Mouse (Mus musculus): ENCODE measurements around the gene Aatk. TPM values are rescaled to one million over a fixed set of nuclear protein-coding genes. Genes with fewer than 3 reads are reported as not detected.

Aatk gene
- 100 to 1,000 TPM; 189 to 195 TPM for total RNA-seq (2021)

DNA sequence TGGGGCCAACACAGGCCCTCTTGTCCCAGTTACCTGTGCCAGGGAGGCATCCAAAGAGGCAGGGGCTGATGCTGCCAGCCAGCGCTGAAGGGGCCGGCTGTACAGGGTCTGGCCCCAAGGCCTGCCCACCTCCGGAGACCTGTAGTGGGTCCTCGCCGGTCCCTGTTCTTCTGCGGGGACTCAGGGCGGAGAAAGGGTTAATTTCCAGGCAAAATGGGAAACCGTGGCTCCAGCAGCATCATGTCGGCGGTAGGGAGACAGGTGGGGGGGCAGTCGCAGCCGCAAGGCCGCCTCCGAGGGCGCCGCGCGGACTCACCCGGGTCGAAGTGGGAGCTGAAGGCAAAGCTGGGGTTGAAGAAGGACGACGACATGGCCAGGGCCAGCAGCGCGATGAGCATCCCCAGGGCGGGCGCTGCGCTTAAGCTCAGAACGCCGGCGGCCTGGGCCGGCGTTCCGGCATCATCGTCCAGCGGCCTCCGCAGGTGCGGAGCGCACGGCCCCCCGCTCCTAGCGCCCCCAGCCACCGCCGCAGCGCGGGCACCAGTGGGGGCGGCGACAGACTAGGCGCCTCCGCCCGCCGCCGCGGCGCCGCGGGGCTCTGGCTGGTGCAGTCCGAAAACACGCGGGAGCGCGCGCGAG lies at the start of gene Aatk:
TSS of gene Aatk (minus strand) at position 615 of the 639 bp plus-strand sequence.
- intact Hi-C loops (cut with DNase I), result loop anchor here (2.0 kb wide), 1 partner anchor 34 kb away; no protein-coding TSS in a partner anchor
- DNase-seq (ENCODE audit: low spot score in 2 of 2), result peak in 1 of 2 experiments; percentile 31

DNA sequence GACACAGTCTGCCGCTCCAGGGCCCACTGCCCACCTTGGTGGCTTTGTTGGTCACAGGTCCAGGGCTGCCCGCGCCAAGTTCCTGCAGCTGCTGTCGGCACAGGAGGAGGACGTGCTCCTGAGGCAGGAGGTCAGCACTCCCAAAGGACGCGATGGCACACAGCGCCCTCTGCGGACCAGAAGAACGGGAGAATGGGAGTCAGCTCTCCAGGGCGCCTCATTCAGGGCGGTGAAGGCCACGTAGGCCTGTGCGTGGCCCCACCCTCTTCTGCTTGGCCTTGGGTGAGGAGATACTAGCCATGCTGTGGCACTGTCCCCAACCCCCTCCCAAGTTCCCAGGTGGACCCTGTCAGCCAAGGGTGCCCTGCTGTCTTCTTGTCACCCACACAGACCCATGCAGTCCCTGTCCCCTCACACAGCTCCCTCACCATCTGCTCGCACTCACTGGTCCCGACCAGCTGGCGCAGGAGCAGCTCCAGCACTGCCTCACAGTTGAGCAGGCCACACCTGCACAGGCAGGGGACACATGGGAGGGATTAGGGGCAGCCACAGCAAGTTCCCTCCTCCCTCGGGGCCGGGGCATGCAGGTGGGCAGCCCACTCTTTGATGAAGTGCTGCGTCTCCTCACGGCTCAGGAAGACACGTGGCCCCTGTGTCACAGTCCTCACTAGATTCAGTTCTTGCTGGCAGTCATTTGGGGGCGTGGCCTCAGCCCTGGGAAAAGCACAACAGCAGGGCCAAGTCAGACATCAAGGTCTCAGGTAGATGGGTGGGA lies 46.0 kb upstream of the Aatk start:
- no peak for DNase-seq (ENCODE audit: low spot score in 2 of 2)

DNA sequence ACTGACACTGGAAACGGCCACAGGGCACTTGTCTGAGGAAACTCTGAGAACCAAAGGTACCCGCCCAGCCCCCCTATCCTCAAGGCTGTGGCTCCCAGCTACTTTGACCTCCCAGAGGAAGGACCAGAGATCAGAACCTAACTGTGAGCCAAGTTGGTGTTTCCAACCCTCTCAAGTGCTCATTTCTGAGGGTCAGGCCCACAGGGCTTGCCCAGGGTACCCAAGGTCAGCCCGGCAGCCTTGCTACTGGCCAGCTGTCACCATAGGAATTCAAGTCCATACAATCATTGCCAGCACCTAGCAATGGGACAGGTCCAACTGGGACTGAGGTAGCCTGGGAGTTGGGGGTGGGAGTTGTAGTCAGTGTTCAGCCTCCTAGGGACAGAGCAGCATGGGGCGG lies 43.7 kb upstream of the Aatk start:
- DNase-seq (ENCODE audit: low spot score in 2 of 2), result no peak
- intact Hi-C loops (cut with DNase I), result no loop called here

More for the DNA sequence above, 46.0 kb upstream of the Aatk start:
- intact Hi-C loops (cut with DNase I), result no loop called here

GRCm38 (mm10) chr11:120086702-120087152 lies 39.8 kb upstream of the Aatk start, which contains the start of gene Cep131:
TSS of gene Cep131 (minus strand) at chr11:120086827.
- intact Hi-C loops (cut with DNase I), result no loop called here
- peak; percentile 97 to 99 for DNase-seq (ENCODE audit: low spot score in 2 of 2)

DNA sequence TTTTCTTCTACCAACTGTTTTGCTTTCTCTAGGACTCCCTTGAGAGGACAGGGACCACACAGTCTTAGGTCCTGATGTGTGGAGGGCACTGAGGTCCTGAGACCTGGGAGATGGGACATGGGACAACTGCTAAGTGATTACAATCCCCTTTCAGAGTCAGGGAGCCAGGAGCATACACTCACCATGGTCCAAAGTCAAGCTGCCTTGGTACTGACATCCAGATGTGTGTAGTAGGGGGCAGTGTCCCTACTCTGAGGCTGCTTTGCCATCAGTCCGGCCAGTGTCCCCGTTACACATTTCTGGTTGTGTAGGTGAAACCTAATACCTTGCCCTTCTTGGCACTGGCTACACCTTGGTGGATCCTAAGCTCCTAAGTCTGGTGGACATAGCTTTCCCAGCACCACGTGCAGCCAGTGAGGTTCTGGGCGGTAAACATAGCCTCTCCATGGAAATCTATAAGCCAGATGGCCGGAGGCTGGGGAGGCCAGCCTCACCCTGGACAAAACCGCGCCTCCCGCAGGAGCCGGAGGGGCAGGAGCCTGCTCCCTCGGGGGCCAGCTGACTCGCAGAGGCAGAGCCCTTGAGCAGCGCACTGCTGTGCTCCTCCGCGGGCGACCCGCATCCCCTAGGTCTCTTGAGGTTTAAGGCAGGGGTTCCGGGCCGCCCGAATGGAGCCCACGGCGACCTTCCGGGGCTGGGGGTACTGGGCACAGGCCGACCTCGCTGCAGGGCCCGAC lies 39.1 kb upstream of the Aatk start:
- intact Hi-C loops (cut with DNase I), result no loop called here
- peak in 1 of 2 experiments; percentile 21 for DNase-seq (ENCODE audit: low spot score in 2 of 2)

- intact Hi-C loops (cut with DNase I), result loop anchor here (5.0 kb wide), 1 partner anchor 63 kb away; no protein-coding TSS in a partner anchor
- DNase-seq (ENCODE audit: low spot score in 2 of 2), result peak in 1 of 2 experiments; percentile 48
Measured at GRCm38 (mm10) chr11:120080282-120080681, 33.3 kb upstream of the Aatk start.

DNA sequence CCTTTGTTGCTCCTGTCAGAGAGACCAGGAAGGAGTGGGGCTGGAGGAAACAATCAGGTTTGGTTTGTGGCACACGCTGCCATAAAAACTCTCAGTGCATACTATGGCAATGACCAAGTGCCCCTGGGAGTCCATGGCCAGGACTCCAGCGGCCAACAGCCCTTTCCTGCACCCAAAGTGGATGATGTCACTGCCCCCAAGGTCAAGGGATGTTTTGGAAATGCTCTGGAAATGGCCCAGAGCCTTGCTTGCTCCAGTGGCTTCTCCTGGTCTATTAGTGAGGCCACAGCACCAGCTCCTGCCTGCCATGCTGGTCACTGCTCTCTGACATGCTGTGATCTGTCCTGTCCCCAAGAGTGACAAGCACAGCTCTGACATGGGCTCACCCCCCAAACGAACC lies 29.2 kb upstream of the Aatk start:
- intact Hi-C loops (cut with DNase I), result no loop called here

DNA sequence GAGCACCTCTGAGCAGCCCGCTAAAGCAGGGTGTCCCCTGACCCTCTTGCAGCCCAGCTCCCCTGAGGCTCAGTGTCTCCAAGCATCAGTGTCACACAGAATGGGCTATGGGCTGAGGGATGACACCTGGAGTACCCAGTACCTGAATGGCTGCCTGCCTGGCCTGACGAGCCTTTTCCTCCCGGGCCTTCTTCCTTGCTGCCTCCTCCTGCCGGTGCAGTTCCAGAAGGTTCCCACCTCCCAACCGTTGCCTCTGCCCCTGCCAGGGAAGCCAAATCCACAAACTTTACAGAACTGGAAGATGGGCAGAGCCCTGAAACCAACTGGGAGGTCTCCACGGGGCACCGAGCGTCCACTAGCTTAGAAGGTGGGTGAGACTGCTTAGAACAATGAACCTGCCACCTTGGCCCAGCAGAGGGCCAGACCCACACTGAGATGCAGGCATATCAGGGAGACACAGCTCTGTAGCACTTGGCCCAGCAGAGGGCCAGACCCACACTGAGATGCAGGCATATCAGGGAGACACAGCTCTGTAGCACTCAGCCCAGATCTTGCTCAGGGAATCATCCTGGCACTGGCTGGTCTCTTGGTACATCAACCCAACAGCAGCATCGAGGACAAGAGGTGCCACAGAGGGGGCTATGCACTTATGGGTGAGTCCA lies 26.1 kb upstream of the Aatk start:
- DNase-seq (ENCODE audit: low spot score in 2 of 2), result no peak
- intact Hi-C loops (cut with DNase I), result no loop called here

More for the DNA sequence above, 29.2 kb upstream of the Aatk start:
- no peak for DNase-seq (ENCODE audit: low spot score in 2 of 2)

GRCm38 (mm10) chr11:120071731-120072320 lies 24.9 kb upstream of the Aatk start:
- intact Hi-C loops (cut with DNase I), result no loop called here

GRCm38 (mm10) chr11:120071065-120071464 lies 24.1 kb upstream of the Aatk start:
- DNase-seq (ENCODE audit: low spot score in 2 of 2), result no peak
- intact Hi-C loops (cut with DNase I), result no loop called here

More at GRCm38 (mm10) chr11:120071731-120072320, 24.9 kb upstream of the Aatk start:
- DNase-seq (ENCODE audit: low spot score in 2 of 2), result no peak

GRCm38 (mm10) chr11:120070286-120070930 lies 23.4 kb upstream of the Aatk start:
- intact Hi-C loops (cut with DNase I), result no loop called here
- DNase-seq (ENCODE audit: low spot score in 2 of 2), result no peak

DNA sequence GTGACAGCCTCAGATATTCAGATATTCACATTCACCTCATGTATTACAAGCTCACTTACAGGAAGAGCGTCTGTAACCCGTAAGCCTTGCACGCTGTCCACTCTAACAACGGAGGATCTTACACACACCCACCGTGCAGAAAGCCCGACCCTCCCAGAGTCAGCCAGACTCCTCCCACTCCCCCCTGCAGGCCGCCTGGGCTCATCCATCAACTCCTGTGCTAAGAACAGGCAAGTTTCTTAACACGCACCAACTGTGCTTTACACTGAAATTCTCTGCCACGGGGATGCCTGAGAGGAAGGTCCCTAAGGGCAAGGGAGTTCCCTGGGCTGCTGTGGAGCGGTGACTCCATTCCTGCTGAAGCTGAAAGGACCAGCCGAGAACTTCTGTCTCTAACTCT lies 22.3 kb upstream of the Aatk start:
- no peak for DNase-seq (ENCODE audit: low spot score in 2 of 2)
- intact Hi-C loops (cut with DNase I), result no loop called here

DNA sequence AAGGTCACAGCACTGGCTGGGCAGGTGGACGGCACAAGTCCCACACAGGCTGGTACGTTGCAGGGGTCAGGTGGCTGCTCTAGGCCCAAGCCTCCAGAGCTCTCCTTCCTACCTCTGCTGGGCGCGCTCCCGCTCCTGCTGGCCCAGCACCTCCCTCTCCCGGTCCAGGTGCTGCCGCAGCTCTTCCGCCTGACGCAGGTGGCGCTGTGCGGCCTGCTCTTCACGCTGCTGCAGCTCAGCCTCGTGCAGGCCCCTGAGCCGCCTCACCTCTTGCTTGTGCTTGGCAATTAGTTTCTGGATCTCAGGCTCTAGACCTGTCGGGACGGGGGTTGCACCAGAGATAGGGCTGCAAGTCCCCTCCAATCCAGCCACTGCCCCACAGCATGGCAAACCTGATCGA lies 20.9 kb upstream of the Aatk start:
- no peak for DNase-seq (ENCODE audit: low spot score in 2 of 2)
- intact Hi-C loops (cut with DNase I), result no loop called here

DNA sequence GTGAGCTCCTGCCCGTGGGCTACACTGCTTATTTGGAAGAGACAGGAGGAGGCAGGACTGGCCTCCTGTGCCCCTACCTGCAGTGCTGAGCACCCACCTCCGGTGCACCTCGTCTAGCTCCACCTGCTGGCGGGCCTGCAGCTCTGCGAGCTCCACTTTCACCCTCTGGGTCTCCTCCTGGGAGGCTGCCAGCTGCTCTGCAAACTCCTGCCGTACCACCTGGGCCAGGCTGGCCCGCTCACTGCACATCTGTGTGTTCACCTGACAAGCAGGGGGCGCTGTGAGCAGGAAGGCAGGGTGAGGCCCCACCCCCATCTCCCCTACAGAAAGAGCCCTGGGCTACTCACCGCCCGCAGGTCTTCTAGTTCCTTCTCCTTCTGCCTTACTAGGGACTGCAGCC lies 18.3 kb upstream of the Aatk start:
- intact Hi-C loops (cut with DNase I), result loop anchor here (1.0 kb wide), 2 partner anchors 35 to 52 kb away; no protein-coding TSS in a partner anchor
- DNase-seq (ENCODE audit: low spot score in 2 of 2), result peak in 1 of 2 experiments; percentile 30

GRCm38 (mm10) chr11:120064668-120065040 lies 17.7 kb upstream of the Aatk start:
- intact Hi-C loops (cut with DNase I), result loop anchor here (1.0 kb wide), 2 partner anchors 34 to 51 kb away; no protein-coding TSS in a partner anchor
- no peak for DNase-seq (ENCODE audit: low spot score in 2 of 2)

- DNase-seq (ENCODE audit: low spot score in 2 of 2), result no peak
- intact Hi-C loops (cut with DNase I), result no loop called here
Measured at GRCm38 (mm10) chr11:120064006-120064667, 17.2 kb upstream of the Aatk start.

GRCm38 (mm10) chr11:120063326-120063725 lies 16.4 kb upstream of the Aatk start:
- intact Hi-C loops (cut with DNase I), result no loop called here
- no peak for DNase-seq (ENCODE audit: low spot score in 2 of 2)

GRCm38 (mm10) chr11:120060634-120061033 lies 13.7 kb upstream of the Aatk start:
- DNase-seq (ENCODE audit: low spot score in 2 of 2), result no peak
- intact Hi-C loops (cut with DNase I), result no loop called here

All from left cerebral cortex, postnatal 25 days (tissue).